Mouse (Mus musculus) heart, postnatal 0 days (tissue): Measurements from ENCODE around the gene Mydgf. TPM values are rescaled to one million over a fixed set of nuclear protein-coding genes. Genes with fewer than 3 reads are reported as not detected.

Experiments
- ATAC-seq: fragments of 200-750 bp; cut with Nextera tagmentation; 2 replicates; pipeline ENCODE4 v1.8.0; 2017; ENCODE audit warnings: low read depth, moderate number of reproducible peaks, moderate library complexity; ENCODE audit not compliant: insufficient read depth
- DNase-seq: peaks from one replicate; pipeline ENCODE4 v3.0.0-alpha.2; 2016; ENCODE audit warnings: low spot score
- H3K27ac ChIP-seq: fragments of 300-500 bp; sonication (generic); 2 replicates; pipeline ENCODE4 v1.5.1; 2014; ENCODE audit warnings: low read depth, mild to moderate bottlenecking
- H3K27me3 ChIP-seq: fragments of 300-500 bp; sonication (generic); 2 replicates; pipeline ENCODE4 v1.6.1; 2014; ENCODE audit warnings: low read length, mixed read lengths; ENCODE audit not compliant: control insufficient read depth, insufficient read depth
- H3K36me3 ChIP-seq: fragments of 300-500 bp; sonication (generic); replicated peaks from 2 replicates; pipeline ENCODE4 v1.6.1; 2014; ENCODE audit warnings: low read length, mixed read lengths; ENCODE audit not compliant: control insufficient read depth, insufficient read depth
- H3K4me1 ChIP-seq: fragments of 300-500 bp; sonication (generic); 2 replicates; pipeline ENCODE4 v1.6.1; 2014; ENCODE audit warnings: antibody characterized with exemption; ENCODE audit not compliant: control insufficient read depth, insufficient read depth
- H3K4me2 ChIP-seq: fragments of 300-500 bp; sonication (generic); 2 replicates; pipeline ENCODE4 v1.6.1; 2014; ENCODE audit warnings: low read depth, mild to moderate bottlenecking, low read length, moderate library complexity
- H3K4me3 ChIP-seq: fragments of 300-500 bp; sonication (generic); 2 replicates; pipeline ENCODE4 v1.5.1; 2014; ENCODE audit warnings: low read depth, low read length
- H3K9ac ChIP-seq: fragments of 300-500 bp; sonication (generic); replicated peaks from 2 replicates; pipeline ENCODE4 v1.6.1; 2014; ENCODE audit warnings: low read depth, low read length, mixed read lengths
- H3K9me3 ChIP-seq: fragments of 300-500 bp; sonication (generic); replicated peaks from 2 replicates; pipeline ENCODE4 v1.6.1; 2016; ENCODE audit warnings: low read length; ENCODE audit not compliant: control insufficient read depth
- CTCF ChIP-seq: IDR thresholded peaks from 2 replicates; pipeline ENCODE4 v1.5.1; 2016; ENCODE audit warnings: antibody characterized with exemption, control low read depth, low read depth
- EP300 ChIP-seq: IDR thresholded peaks from 2 replicates; pipeline ENCODE4 v1.6.1; 2016; ENCODE audit warnings: antibody characterized with exemption, low read depth
- WGBS: fragments of 180-500 bp; shearing (Covaris S2); extraction: QIAGEN DNeasy Blood & Tissue Kit; methylation state at CpG from one replicate; pipeline ENCODE4 v1.1.7; 2014; 5-methylcytosine and 5-hydroxymethylcytosine counted together
- microRNA-seq: library from miRNA; unstranded; fragments of <30 nt; microRNA quantifications from one replicate; pipeline ENCODE4, GENCODE M21; 2016
- polyA plus RNA-seq: library from polyadenylated mRNA; unstranded; fragments of >200 nt; fragmentation: Nextera tagmentation; extraction: Ambion mirVana; gene quantifications from 2 replicates; pipeline ENCODE4 v1.2.1, GENCODE M21; 2015
- total RNA-seq: library from RNA; depleted of rRNA; stranded (reverse); fragments of >200 nt; gene quantifications from 2 replicates; pipeline ENCODE4 v1.2.3, GENCODE M21; 2014; ENCODE audit warnings: low replicate concordance; rRNA removed

The Mydgf gene
- total and polyA plus RNA-seq, 2 experiments from 2014 or later = 42.9 to 52.0 TPM

GRCm38 (mm10) chr17:56131136-56131535, 52.6 kb downstream of the Mydgf start:
- TF ChIP-seq EP300 (no peak), CTCF (no peak)
- Histone ChIP-seq H3K4me3 (no peak overlapping the region), H3K9me3 (0 out of 2 replicates have a peak, but pooled peaks cover 5% of the 10 kb centered on the region), H3K36me3 (no peaks in the 10 kb centered on the region), H3K27me3 (0 out of 2 replicates have a peak, but pooled peaks cover 6% of the 10 kb centered on the region), H3K4me1 (peaks cover 10% of the 10 kb centered on the region; the same call in 1 of the 2 replicates), H3K9ac (no peak overlapping the region), H3K4me2 (no peak overlapping the region), H3K27ac (no peak overlapping the region)
- ATAC-seq (no peak), DNase-seq (no peak)
- WGBS = 91% methylated on average over 10 of the region's 10 CpGs

GRCm38 (mm10) chr17:56128246-56128645, 55.5 kb downstream of the Mydgf start:
- ATAC-seq (no peak), DNase-seq (no peak)
- Histone ChIP-seq H3K4me2 (no peak overlapping the region), H3K4me3 (no peak overlapping the region), H3K36me3 (no peaks in the 10 kb centered on the region), H3K27ac (no peak overlapping the region), H3K4me1 (no peaks in the 10 kb centered on the region), H3K9ac (no peak overlapping the region), H3K9me3 (0 out of 2 replicates have a peak, but pooled peaks cover 5% of the 10 kb centered on the region), H3K27me3 (0 out of 2 replicates have a peak, but pooled peaks cover 5% of the 10 kb centered on the region)
- TF ChIP-seq CTCF (no peak), EP300 (no peak)
- WGBS = 65% methylated on average over 15 of the region's 15 CpGs

- Histone ChIP-seq H3K27me3 (peaks cover 9% of the 10 kb centered on the region; the same call in 1 of the 2 replicates), H3K4me2 (no peak overlapping the region), H3K9ac (no peak overlapping the region), H3K36me3 (no peaks in the 10 kb centered on the region), H3K4me3 (no peak overlapping the region), H3K27ac (no peak overlapping the region), H3K9me3 (peaks cover 11% of the 10 kb centered on the region), H3K4me1 (no peaks in the 10 kb centered on the region)
- no peak for DNase-seq
- 74% methylated on average over 11 of the region's 11 CpGs for WGBS
- no peak for TF ChIP-seq CTCF
- TF ChIP-seq EP300 = no peak
- ATAC-seq = no peak
These were observed 57.5 kb downstream of the Mydgf start for GRCm38 (mm10) chr17:56126175-56126574.

Small RNA genes lying within 50 kb of the gene (microRNA-seq; reads per million reads assigned to microRNA genes)
- gene Gm44397 = not detected

Other genes starting within 250 kb of the Mydgf start
- 2.9 and 3.8 TPM in 2 replicates for gene Zfp119b, start 234.4 kb downstream of the Mydgf start, total RNA-seq
- 5.6 and 6.8 TPM in 2 replicates for gene Zfp119b, start 234.4 kb downstream of the Mydgf start, polyA plus RNA-seq
- gene Ebi3, start 231.3 kb downstream of the Mydgf start, total RNA-seq = not detected in 2 replicates
- gene Ebi3, start 231.3 kb downstream of the Mydgf start, polyA plus RNA-seq = 0.37 and 1.1 TPM in 2 replicates
- 5.9 and 6.4 TPM in 2 replicates for gene Yju2, start 224.8 kb downstream of the Mydgf start, total RNA-seq
- gene Yju2, start 224.8 kb downstream of the Mydgf start, polyA plus RNA-seq = 12.3 and 12.8 TPM in 2 replicates
- gene Shd, start 213.5 kb downstream of the Mydgf start, total RNA-seq = 7.5 and 11.7 TPM in 2 replicates
- gene Shd, start 213.5 kb downstream of the Mydgf start, polyA plus RNA-seq = 5.0 and 5.7 TPM in 2 replicates
- not detected in 2 replicates for gene Fsd1, start 197.4 kb downstream of the Mydgf start, total RNA-seq
- 0.26 and 0.51 TPM in 2 replicates for gene Fsd1, start 197.4 kb downstream of the Mydgf start, polyA plus RNA-seq
- 14.3 and 23.7 TPM in 2 replicates for gene Stap2, start 178.3 kb downstream of the Mydgf start, total RNA-seq
- 16.0 and 17.2 TPM in 2 replicates for gene Stap2, start 178.3 kb downstream of the Mydgf start, polyA plus RNA-seq
- 100 and 114 TPM in 2 replicates for gene Mpnd, start 178.2 kb downstream of the Mydgf start, total RNA-seq
- gene Mpnd, start 178.2 kb downstream of the Mydgf start, polyA plus RNA-seq = 42.5 and 42.9 TPM in 2 replicates
- gene Sh3gl1, start 147.3 kb downstream of the Mydgf start, total RNA-seq = 45.8 and 61.1 TPM in 2 replicates
- 43.5 and 49.5 TPM in 2 replicates for gene Sh3gl1, start 147.3 kb downstream of the Mydgf start, polyA plus RNA-seq
- gene Chaf1a, start 143.5 kb downstream of the Mydgf start, total RNA-seq = 2.8 and 8.3 TPM in 2 replicates
- gene Chaf1a, start 143.5 kb downstream of the Mydgf start, polyA plus RNA-seq = 2.9 and 3.0 TPM in 2 replicates
- 67.5 and 68.1 TPM in 2 replicates for gene Ubxn6, start 108.9 kb downstream of the Mydgf start, total RNA-seq
- gene Ubxn6, start 108.9 kb downstream of the Mydgf start, polyA plus RNA-seq = 56.2 and 58.2 TPM in 2 replicates
- 23.9 and 35.9 TPM in 2 replicates for gene Hdgfl2, start 104.3 kb downstream of the Mydgf start, total RNA-seq
- 52.1 TPM in 2 replicates for gene Hdgfl2, start 104.3 kb downstream of the Mydgf start, polyA plus RNA-seq
- 47.4 and 88.5 TPM in 2 replicates for gene Plin4, start 74.1 kb downstream of the Mydgf start, total RNA-seq
- gene Plin4, start 74.1 kb downstream of the Mydgf start, polyA plus RNA-seq = 5.9 and 9.4 TPM in 2 replicates
- gene Plin5, start 66.3 kb downstream of the Mydgf start, total RNA-seq = 23.3 and 58.8 TPM in 2 replicates
- gene Plin5, start 66.3 kb downstream of the Mydgf start, polyA plus RNA-seq = 55.7 and 58.3 TPM in 2 replicates
- gene Lrg1, start 61.9 kb downstream of the Mydgf start, total RNA-seq = 4.5 and 5.1 TPM in 2 replicates
- 9.0 and 10.0 TPM in 2 replicates for gene Lrg1, start 61.9 kb downstream of the Mydgf start, polyA plus RNA-seq
- gene Sema6b, start 43.6 kb downstream of the Mydgf start, total RNA-seq = 7.9 and 10.4 TPM in 2 replicates
- gene Sema6b, start 43.6 kb downstream of the Mydgf start, polyA plus RNA-seq = 0.81 and 0.93 TPM in 2 replicates
- 3.4 and 16.5 TPM in 2 replicates for gene Tnfaip8l1, start 21.4 kb downstream of the Mydgf start, total RNA-seq
- gene Tnfaip8l1, start 21.4 kb downstream of the Mydgf start, polyA plus RNA-seq = 4.9 and 5.6 TPM in 2 replicates
- 25.9 and 29.0 TPM in 2 replicates for gene Dpp9, start 35.0 kb upstream of the Mydgf start, total RNA-seq
- 12.6 and 13.3 TPM in 2 replicates for gene Dpp9, start 35.0 kb upstream of the Mydgf start, polyA plus RNA-seq
- 82.1 and 84.3 TPM in 2 replicates for gene Fem1a, start 72.9 kb upstream of the Mydgf start, total RNA-seq
- 29.5 and 37.1 TPM in 2 replicates for gene Fem1a, start 72.9 kb upstream of the Mydgf start, polyA plus RNA-seq
- 12.3 and 13.8 TPM in 2 replicates for gene Ticam1, start 92.9 kb upstream of the Mydgf start, total RNA-seq
- gene Ticam1, start 92.9 kb upstream of the Mydgf start, polyA plus RNA-seq = 4.4 and 4.6 TPM in 2 replicates
- gene Plin3, start 109.0 kb upstream of the Mydgf start, total RNA-seq = 76.8 and 78.5 TPM in 2 replicates
- 70.9 and 73.0 TPM in 2 replicates for gene Plin3, start 109.0 kb upstream of the Mydgf start, polyA plus RNA-seq
- not detected in 2 replicates for gene Arrdc5, start 116.4 kb upstream of the Mydgf start, total RNA-seq
- gene Arrdc5, start 116.4 kb upstream of the Mydgf start, polyA plus RNA-seq = not detected in 2 replicates
- 26.8 and 33.8 TPM in 2 replicates for gene Uhrf1, start 119.4 kb upstream of the Mydgf start, total RNA-seq
- 13.2 and 14.4 TPM in 2 replicates for gene Uhrf1, start 119.4 kb upstream of the Mydgf start, polyA plus RNA-seq
- gene Kdm4b, start 142.1 kb upstream of the Mydgf start, total RNA-seq = 61.8 and 80.4 TPM in 2 replicates
- gene Kdm4b, start 142.1 kb upstream of the Mydgf start, polyA plus RNA-seq = 16.1 and 17.7 TPM in 2 replicates